Mouse (Mus musculus): ENCODE measurements around the gene Nf2. TPM values are rescaled to one million over a fixed set of nuclear protein-coding genes. Genes with fewer than 3 reads are reported as not detected.

Gene Nf2
- polyA plus RNA-seq, 1 experiment from 2014 or later: 48.1 TPM

DNA sequence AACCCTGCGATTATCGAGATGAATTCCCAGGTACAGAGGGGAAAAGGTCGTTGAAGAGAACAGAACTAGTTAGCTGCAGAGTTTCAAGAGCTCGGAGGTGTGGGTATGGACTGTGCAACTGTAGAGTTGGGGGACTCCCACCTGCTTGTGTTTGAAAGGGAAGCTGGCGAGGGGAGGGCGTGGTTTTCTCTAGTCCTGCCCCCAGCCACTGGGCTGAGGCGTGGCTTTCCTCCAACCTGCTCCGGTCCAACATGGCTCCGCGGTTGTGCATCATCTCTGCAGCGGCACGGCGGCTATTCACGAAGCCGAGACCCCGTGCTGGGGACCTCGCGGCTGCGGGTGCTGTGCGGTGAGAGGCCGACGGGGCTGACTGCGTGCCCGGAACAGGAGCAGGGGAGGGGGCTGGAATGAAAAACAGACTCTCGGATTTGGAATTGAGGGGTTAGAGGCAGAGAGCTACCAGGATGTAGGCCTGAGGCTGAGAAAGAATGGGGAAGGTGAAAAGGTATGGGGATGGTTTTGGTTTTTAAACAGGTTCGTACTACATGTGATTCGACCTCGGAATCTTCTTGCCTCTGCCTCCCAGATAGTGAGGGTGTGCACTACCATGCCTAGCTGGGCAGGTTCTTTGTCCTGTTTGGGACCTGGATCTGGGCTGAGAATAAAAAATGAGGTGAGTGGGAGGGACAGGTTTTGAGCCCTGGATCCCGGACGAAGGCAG, 24.6 kb upstream of the Nf2 start, which contains the start of gene Nipsnap1:
Nipsnap1 (plus strand) TSS at position 197 of the 721 bp plus-strand sequence.
- Histone ChIP-seq H3K4me3 (ENCODE audit: low read length) (peak within 1 kb of the TSS; percentile 76), H3K9ac (ENCODE audit: low read depth, low read length) (peak within 1 kb of the TSS; percentile 69), H3K36me3 (ENCODE audit: control insufficient read depth, insufficient read depth, low read length) (peaks cover 3% of the 10 kb centered on the region; the same call in 1 of the 2 replicates), H3K4me1 (ENCODE audit: control insufficient read depth, insufficient read depth, low read length) (peaks cover 7% of the 10 kb centered on the region; the same call in 1 of the 2 replicates), H3K4me2 (replicated peaks; ENCODE audit: low read depth, low read length) (peak within 1 kb of the TSS; percentile 71), H3K27ac (ENCODE audit: low read depth, low read length) (peak within 1 kb of the TSS; percentile 37; the same call in 1 of the 2 replicates), H3K9me3 (ENCODE audit: control insufficient read depth, low read length) (no peaks in the 10 kb centered on the region), H3K27me3 (ENCODE audit: control insufficient read depth, insufficient read depth, low read length) (no peaks in the 10 kb centered on the region)
- under 1% methylated on average over 30 of the region's 30 CpGs for WGBS
- ATAC-seq (ENCODE audit: low FRiP score, low TSS enrichment): peak; percentile 91

DNA sequence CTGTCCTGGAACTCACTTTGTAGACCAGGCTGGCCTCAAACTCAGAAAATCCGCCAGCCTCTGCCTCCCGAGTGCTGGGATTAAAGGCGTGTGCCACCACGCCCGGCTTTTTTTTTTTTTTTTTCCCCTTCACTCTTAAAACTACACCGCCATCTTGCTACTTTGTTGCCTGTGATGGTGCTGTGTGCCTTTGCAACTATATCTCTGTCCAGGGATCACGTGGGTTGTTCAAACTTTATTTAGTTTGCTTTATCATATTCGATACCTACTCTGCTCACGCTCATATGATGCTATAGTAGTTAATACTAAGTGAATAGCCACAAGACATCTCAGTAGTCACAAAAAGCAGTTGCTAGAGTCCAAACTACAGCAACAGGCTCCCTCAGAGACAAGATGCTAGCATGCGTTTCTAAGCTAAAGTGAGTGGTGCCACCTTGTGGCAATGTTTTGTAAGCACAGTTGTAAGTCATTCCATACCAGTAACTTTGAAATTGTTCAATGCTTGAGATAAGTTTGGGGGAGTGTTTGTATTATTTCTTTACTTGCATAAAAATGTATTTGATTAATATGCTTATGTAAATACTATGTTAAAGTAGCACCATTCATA, 16.4 kb upstream of the Nf2 start:
- ATAC-seq (ENCODE audit: low FRiP score, low TSS enrichment): no peak
- 39% methylated on average over 9 of the region's 10 CpGs for WGBS
- H3K4me2 ChIP-seq (replicated peaks; ENCODE audit: low read depth, low read length): no peak overlapping the region

GRCm38 (mm10) chr11:4862730-4863129, 13.4 kb upstream of the Nf2 start:
- H3K4me2 ChIP-seq (replicated peaks; ENCODE audit: low read depth, low read length): no peak overlapping the region
- no peak overlapping the region for H3K27ac ChIP-seq (ENCODE audit: low read depth, low read length)
- H3K9me3 ChIP-seq (ENCODE audit: control insufficient read depth, low read length): no peaks in the 10 kb centered on the region
- H3K36me3 ChIP-seq (ENCODE audit: control insufficient read depth, insufficient read depth, low read length): no peaks in the 10 kb centered on the region
- 96% methylated on average over 1 of the region's 1 CpGs for WGBS
- H3K9ac ChIP-seq (ENCODE audit: low read depth, low read length): no peak overlapping the region
- ATAC-seq (ENCODE audit: low FRiP score, low TSS enrichment): no peak
- no peak overlapping the region for H3K4me3 ChIP-seq (ENCODE audit: low read length)
- H3K4me1 ChIP-seq (ENCODE audit: control insufficient read depth, insufficient read depth, low read length): no peaks in the 10 kb centered on the region
- no peaks in the 10 kb centered on the region for H3K27me3 ChIP-seq (ENCODE audit: control insufficient read depth, insufficient read depth, low read length)

More for the DNA sequence above, 16.4 kb upstream of the Nf2 start:
- no peak overlapping the region for H3K9ac ChIP-seq (ENCODE audit: low read depth, low read length)
- H3K27ac ChIP-seq (ENCODE audit: low read depth, low read length): no peak overlapping the region
- H3K36me3 ChIP-seq (ENCODE audit: control insufficient read depth, insufficient read depth, low read length): no peaks in the 10 kb centered on the region
- H3K4me3 ChIP-seq (ENCODE audit: low read length): no peak overlapping the region
- no peaks in the 10 kb centered on the region for H3K4me1 ChIP-seq (ENCODE audit: control insufficient read depth, insufficient read depth, low read length)
- H3K27me3 ChIP-seq (ENCODE audit: control insufficient read depth, insufficient read depth, low read length): no peaks in the 10 kb centered on the region
- H3K9me3 ChIP-seq (ENCODE audit: control insufficient read depth, low read length): no peaks in the 10 kb centered on the region

DNA sequence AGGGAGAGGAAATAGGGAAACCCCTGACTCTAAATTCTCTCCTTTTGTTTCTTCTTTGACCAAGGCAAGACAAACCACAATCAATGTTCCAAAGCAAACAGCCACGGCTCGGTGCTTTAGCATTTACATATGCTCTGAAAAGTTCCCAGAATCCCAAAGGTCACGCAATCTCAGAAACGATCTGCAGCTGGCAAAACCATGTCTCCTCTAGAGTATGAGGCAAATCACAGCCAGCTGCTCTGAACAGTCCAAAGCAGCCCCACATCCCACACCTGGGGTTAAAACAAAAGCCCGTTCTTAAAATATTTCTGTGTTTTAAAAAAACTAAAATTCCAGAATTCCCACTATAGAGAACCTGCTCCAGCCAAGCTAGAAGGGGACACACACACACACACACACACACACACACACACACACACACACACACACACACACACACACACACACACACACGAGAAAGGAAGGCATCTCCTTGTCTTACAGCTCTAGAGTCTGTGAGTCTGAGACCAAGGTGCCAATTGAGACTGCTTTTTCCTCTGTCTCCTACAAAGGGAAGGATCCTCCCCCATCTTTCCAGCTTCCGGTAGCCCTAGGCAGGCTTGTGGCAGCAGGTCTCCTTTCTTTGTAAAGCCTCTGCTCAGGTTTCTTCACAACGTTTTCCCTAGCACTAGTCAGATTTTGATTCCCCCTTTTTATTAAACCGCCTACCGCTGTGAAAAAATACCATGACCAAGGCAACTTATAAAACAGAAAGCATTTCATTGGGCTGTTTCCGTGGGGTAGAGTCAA, 12.7 kb upstream of the Nf2 start:
- no peaks in the 10 kb centered on the region for H3K27me3 ChIP-seq (ENCODE audit: control insufficient read depth, insufficient read depth, low read length)
- no peaks in the 10 kb centered on the region for H3K36me3 ChIP-seq (ENCODE audit: control insufficient read depth, insufficient read depth, low read length)
- H3K4me1 ChIP-seq (ENCODE audit: control insufficient read depth, insufficient read depth, low read length): no peaks in the 10 kb centered on the region
- no peak for ATAC-seq (ENCODE audit: low FRiP score, low TSS enrichment)
- no peaks in the 10 kb centered on the region for H3K9me3 ChIP-seq (ENCODE audit: control insufficient read depth, low read length)
- H3K27ac ChIP-seq (ENCODE audit: low read depth, low read length): no peak overlapping the region
- H3K4me2 ChIP-seq (replicated peaks; ENCODE audit: low read depth, low read length): no peak overlapping the region
- WGBS: 43% methylated on average over 10 of the region's 11 CpGs
- no peak overlapping the region for H3K9ac ChIP-seq (ENCODE audit: low read depth, low read length)
- no peak overlapping the region for H3K4me3 ChIP-seq (ENCODE audit: low read length)

- Histone ChIP-seq H3K27ac (ENCODE audit: low read depth, low read length) (no peak overlapping the region), H3K27me3 (ENCODE audit: control insufficient read depth, insufficient read depth, low read length) (no peaks in the 10 kb centered on the region), H3K4me2 (replicated peaks; ENCODE audit: low read depth, low read length) (no peak overlapping the region), H3K9me3 (ENCODE audit: control insufficient read depth, low read length) (no peaks in the 10 kb centered on the region), H3K4me3 (ENCODE audit: low read length) (no peak overlapping the region), H3K9ac (ENCODE audit: low read depth, low read length) (no peak overlapping the region), H3K36me3 (ENCODE audit: control insufficient read depth, insufficient read depth, low read length) (no peaks in the 10 kb centered on the region), H3K4me1 (ENCODE audit: control insufficient read depth, insufficient read depth, low read length) (no peaks in the 10 kb centered on the region)
- ATAC-seq (ENCODE audit: low FRiP score, low TSS enrichment): no peak
- 67% methylated on average over 1 of the region's 1 CpGs for WGBS
These were observed 11.7 kb upstream of the Nf2 start for GRCm38 (mm10) chr11:4860986-4861385.

DNA sequence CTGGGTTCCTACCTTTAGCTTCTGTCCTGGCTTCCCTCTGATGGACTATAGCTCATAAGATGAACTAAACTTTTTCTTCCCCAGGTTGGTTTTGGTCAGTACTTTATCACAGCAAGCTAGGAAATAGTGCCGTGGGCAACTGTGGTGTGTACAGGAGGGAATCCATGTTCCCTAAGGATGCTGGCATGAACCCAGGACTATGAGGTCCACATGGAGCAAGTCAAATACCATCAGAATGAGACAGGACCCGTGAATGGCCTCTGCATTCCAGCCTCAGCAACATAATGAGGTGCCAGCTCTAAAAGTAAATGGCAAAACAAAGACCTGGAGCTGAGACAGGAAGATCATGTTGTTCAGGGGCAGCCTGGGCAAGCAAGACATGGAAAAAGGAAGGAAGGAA, 9.1 kb upstream of the Nf2 start:
- no peak overlapping the region for H3K9ac ChIP-seq (ENCODE audit: low read depth, low read length)
- H3K4me2 ChIP-seq (replicated peaks; ENCODE audit: low read depth, low read length): no peak overlapping the region
- WGBS: 53% methylated on average over 2 of the region's 2 CpGs
- no peaks in the 10 kb centered on the region for H3K36me3 ChIP-seq (ENCODE audit: control insufficient read depth, insufficient read depth, low read length)
- H3K4me1 ChIP-seq (ENCODE audit: control insufficient read depth, insufficient read depth, low read length): no peaks in the 10 kb centered on the region
- no peak overlapping the region for H3K27ac ChIP-seq (ENCODE audit: low read depth, low read length)
- no peaks in the 10 kb centered on the region for H3K9me3 ChIP-seq (ENCODE audit: control insufficient read depth, low read length)
- H3K27me3 ChIP-seq (ENCODE audit: control insufficient read depth, insufficient read depth, low read length): no peaks in the 10 kb centered on the region
- ATAC-seq (ENCODE audit: low FRiP score, low TSS enrichment): no peak
- H3K4me3 ChIP-seq (ENCODE audit: low read length): no peak overlapping the region

- WGBS: 89% methylated on average over 5 of the region's 5 CpGs
- ATAC-seq (ENCODE audit: low FRiP score, low TSS enrichment): no peak
These were observed 4.8 kb upstream of the Nf2 start for GRCm38 (mm10) chr11:4854181-4854580.

GRCm38 (mm10) chr11:4853021-4853420, 3.7 kb upstream of the Nf2 start:
- H3K27me3 ChIP-seq (ENCODE audit: control insufficient read depth, insufficient read depth, low read length): no peaks in the 10 kb centered on the region
- ATAC-seq (ENCODE audit: low FRiP score, low TSS enrichment): no peak
- H3K4me2 ChIP-seq (replicated peaks; ENCODE audit: low read depth, low read length): no peak overlapping the region
- no peak overlapping the region for H3K9ac ChIP-seq (ENCODE audit: low read depth, low read length)
- H3K9me3 ChIP-seq (ENCODE audit: control insufficient read depth, low read length): no peaks in the 10 kb centered on the region
- peaks cover 2% of the 10 kb centered on the region; the same call in 1 of the 2 replicates for H3K4me1 ChIP-seq (ENCODE audit: control insufficient read depth, insufficient read depth, low read length)
- H3K36me3 ChIP-seq (ENCODE audit: control insufficient read depth, insufficient read depth, low read length): no peaks in the 10 kb centered on the region
- no peak overlapping the region for H3K27ac ChIP-seq (ENCODE audit: low read depth, low read length)
- H3K4me3 ChIP-seq (ENCODE audit: low read length): no peak overlapping the region

More at GRCm38 (mm10) chr11:4854181-4854580, 4.8 kb upstream of the Nf2 start:
- no peak overlapping the region for H3K4me3 ChIP-seq (ENCODE audit: low read length)
- no peaks in the 10 kb centered on the region for H3K9me3 ChIP-seq (ENCODE audit: control insufficient read depth, low read length)
- H3K4me2 ChIP-seq (replicated peaks; ENCODE audit: low read depth, low read length): no peak overlapping the region
- no peak overlapping the region for H3K27ac ChIP-seq (ENCODE audit: low read depth, low read length)
- no peaks in the 10 kb centered on the region for H3K27me3 ChIP-seq (ENCODE audit: control insufficient read depth, insufficient read depth, low read length)
- H3K36me3 ChIP-seq (ENCODE audit: control insufficient read depth, insufficient read depth, low read length): no peaks in the 10 kb centered on the region
- H3K4me1 ChIP-seq (ENCODE audit: control insufficient read depth, insufficient read depth, low read length): no peaks in the 10 kb centered on the region
- H3K9ac ChIP-seq (ENCODE audit: low read depth, low read length): no peak overlapping the region
